Mouse (Mus musculus) CD4-positive, CD25-positive, alpha-beta regulatory T cell, adult 4 months (primary cell): ENCODE results near the gene Bpifc. TPM values are rescaled to one million over a fixed set of nuclear protein-coding genes. Genes with fewer than 3 reads are reported as not detected.
A peak's percentile ranks its signal among the peaks of the same experiment; 100 is the strongest.

Source experiments
- ATAC-seq: one replicate; pipeline ENCODE4 v1.8.0; 2017
- polyA plus RNA-seq, 2 experiments: library from polyadenylated mRNA; unstranded; fragments of 100-300 nt; shearing (Covaris generic); gene quantifications; one replicate each; pipeline ENCODE4 v1.2.1; 2017

The Bpifc gene
- polyA plus RNA-seq, 2 experiments from 2014 or later = not detected

GRCm38 (mm10) chr10:85951765-85952443 lies 59.8 kb downstream of the Bpifc start:
- no peak for ATAC-seq

- ATAC-seq = no peak
These were observed 63.1 kb downstream of the Bpifc start for GRCm38 (mm10) chr10:85948483-85949196.

GRCm38 (mm10) chr10:85936280-85936965 lies 75.3 kb downstream of the Bpifc start:
- ATAC-seq = no peak

GRCm38 (mm10) chr10:85929962-85930361 lies 81.7 kb downstream of the Bpifc start:
- ATAC-seq = no peak

- ATAC-seq = no peak
These were observed 82.5 kb downstream of the Bpifc start for GRCm38 (mm10) chr10:85929208-85929591.

- peak; percentile 81 for ATAC-seq
These were observed 83.0 kb downstream of the Bpifc start for GRCm38 (mm10) chr10:85928499-85929207.

GRCm38 (mm10) chr10:85927676-85928445 lies 83.8 kb downstream of the Bpifc start, which contains the start of gene Ascl4:
Gene Ascl4, plus strand, starts transcription at chr10:85927681.
- peak; percentile 57 for ATAC-seq

- ATAC-seq = peak; percentile 98
These were observed 95.0 kb downstream of the Bpifc start, which contains the start of gene Prdm4 for GRCm38 (mm10) chr10:85916498-85917309. Gene Prdm4, minus strand, starts transcription at chr10:85917142.

Other genes starting within 250 kb of the Bpifc start
- gene Pwp1, start 182.4 kb downstream of the Bpifc start, polyA plus RNA-seq = 10 to 100 TPM; 42.2 to 45.5 TPM
- gene Prdm4, start 94.8 kb downstream of the Bpifc start, polyA plus RNA-seq = 1 to 10 TPM; 4.4 to 7.7 TPM
- gene Ascl4, start 84.2 kb downstream of the Bpifc start, polyA plus RNA-seq = under 1 TPM in 1 of 2 experiments, not detected in 1; 0.50 TPM
- gene Rtcb, start 54.1 kb downstream of the Bpifc start, polyA plus RNA-seq = 100 to 1,000 TPM; 169 to 193 TPM
- gene Fbxo7, start 10.1 kb upstream of the Bpifc start, polyA plus RNA-seq = 10 to 100 TPM; 44.9 to 46.2 TPM